Mouse (Mus musculus): Measurements from ENCODE around the gene Rad9b. TPM values are rescaled to one million over a fixed set of nuclear protein-coding genes. Genes with fewer than 3 reads are reported as not detected.

Rad9b gene
- polyA plus RNA-seq, 2 experiments, result 9.7 to 17.3 TPM

DNA sequence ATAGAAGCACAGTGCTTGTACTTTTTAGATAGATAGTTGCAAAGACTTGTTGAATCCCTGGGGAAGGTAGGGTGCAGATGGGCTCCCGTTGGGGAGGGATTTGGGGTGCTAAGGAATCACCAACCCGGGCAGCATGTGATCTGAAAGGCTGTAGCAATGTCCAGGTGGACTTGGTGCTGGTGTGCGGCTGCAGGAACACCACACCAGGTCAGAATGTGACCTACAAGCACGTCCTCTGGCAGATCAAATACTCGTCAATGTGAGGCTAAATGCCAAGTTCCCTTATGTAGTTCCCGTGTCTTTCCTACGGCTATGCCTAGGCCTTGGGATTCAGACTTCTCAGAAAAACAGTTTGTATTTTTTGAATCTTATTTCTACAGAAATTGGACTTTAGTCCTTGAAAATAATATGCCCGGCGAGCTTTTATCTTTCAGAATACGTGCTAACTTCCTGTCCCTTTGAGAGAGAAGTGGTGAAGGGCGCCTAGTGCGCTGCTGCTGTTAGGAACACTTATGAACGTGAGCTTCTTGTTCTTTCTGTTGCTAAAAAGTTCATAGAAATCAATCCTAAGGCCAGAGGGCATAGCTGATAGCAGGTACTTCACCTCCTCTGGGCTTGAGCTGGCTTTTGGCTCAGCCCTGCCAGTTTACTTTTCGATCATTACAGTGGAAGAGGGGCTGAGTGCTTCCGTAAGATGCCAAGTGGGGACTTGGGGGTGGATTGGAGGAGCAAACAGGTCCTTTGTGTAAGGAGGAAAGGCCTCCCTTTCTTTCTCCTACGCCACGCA lies 62.3 kb downstream of the Rad9b start:
- no peak for ATAC-seq (ENCODE audit: low FRiP score, low read depth)
- no peak overlapping the region for H3K9ac ChIP-seq (ENCODE audit: low read depth, low read length, severe bottlenecking)
- whole genome bisulfite sequencing, result 77% methylated on average over 17 of the region's 17 CpGs

DNA sequence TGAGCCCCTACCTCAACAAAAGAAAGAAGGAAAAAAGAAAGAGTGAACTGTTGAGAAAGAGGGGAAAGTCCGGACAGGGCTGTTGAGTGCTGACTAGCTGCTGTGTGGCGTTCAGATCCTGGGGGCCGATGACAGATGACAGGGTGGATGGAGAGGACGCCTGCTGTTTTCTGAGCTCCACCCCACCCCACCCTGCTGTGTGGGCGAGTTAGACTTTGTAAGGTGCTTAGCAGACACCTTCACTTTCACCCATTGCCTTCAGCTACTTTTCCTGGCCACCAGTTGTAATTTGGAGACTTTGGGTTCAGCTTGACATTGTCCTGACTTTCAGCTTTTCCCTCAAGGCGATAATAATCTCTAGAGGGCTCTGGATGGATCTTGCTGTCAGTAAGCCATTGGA lies 62.9 kb downstream of the Rad9b start:
- 66% methylated on average over 6 of the region's 6 CpGs for WGBS
- Histone ChIP-seq H3K9me3 (ENCODE audit: control insufficient read depth, low read length) (no peaks in the 10 kb centered on the region), H3K27me3 (ENCODE audit: control insufficient read depth, insufficient read depth, low read length) (no peaks in the 10 kb centered on the region)

More for the DNA sequence above, 62.3 kb downstream of the Rad9b start:
- Histone ChIP-seq H3K4me1 (ENCODE audit: control insufficient read depth, insufficient read depth, low read length) (no peaks in the 10 kb centered on the region; the same call in 1 of the 2 replicates), H3K9me3 (ENCODE audit: control insufficient read depth, low read length) (no peaks in the 10 kb centered on the region), H3K4me2 (replicated peaks; ENCODE audit: low read depth, low read length, severe bottlenecking) (no peak overlapping the region), H3K4me3 (replicated peaks; ENCODE audit: low read length) (no peak overlapping the region), H3K27ac (replicated peaks; ENCODE audit: low read depth, low read length) (no peak overlapping the region), H3K27me3 (ENCODE audit: control insufficient read depth, insufficient read depth, low read length) (no peaks in the 10 kb centered on the region), H3K36me3 (ENCODE audit: control insufficient read depth, insufficient read depth, low read length) (peaks cover 15% of the 10 kb centered on the region)
- no peak for TF ChIP-seq POLR2A (IDR thresholded peaks at IDR 0.05; ENCODE audit: borderline replicate concordance, extremely low read depth, insufficient read depth, insufficient read length)
- DNase-seq (ENCODE audit: low spot score), result no peak

DNA sequence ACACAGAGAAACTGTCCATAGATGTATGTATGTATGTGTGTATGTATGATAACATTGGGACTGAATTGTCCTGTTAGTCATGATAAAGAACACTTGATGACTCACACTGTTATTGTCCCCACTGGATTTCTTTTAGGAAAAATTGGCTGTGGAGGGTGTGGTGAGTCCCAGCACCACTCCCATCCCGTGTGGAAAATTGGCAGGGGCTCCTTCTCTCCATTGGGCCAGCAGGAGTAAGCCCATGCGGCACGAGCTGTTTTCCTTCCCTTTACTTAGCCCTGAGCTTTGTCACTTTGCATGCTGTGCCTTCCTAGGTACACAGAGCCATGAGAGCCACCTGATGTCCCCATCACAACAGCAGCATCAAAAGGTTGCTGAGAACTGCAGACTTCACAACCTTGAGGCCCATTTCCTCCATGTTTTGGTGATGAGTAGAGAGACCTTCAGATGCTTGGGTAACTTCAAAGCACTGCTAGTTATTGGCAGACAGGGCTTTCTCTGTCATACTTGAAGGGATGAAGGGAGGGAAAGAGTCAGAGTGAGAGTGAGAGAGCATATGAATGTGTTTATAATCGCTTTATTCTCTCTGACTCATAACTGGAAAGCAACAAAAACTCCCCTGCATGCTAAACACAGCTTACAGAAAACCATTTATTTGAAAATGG lies 65.8 kb downstream of the Rad9b start:
- no peak for DNase-seq (ENCODE audit: low spot score)
- H3K27me3 ChIP-seq (ENCODE audit: control insufficient read depth, insufficient read depth, low read length), result no peaks in the 10 kb centered on the region
- no peaks in the 10 kb centered on the region for H3K9me3 ChIP-seq (ENCODE audit: control insufficient read depth, low read length)
- H3K9ac ChIP-seq (ENCODE audit: low read depth, low read length, severe bottlenecking), result no peak overlapping the region
- no peak overlapping the region for H3K4me2 ChIP-seq (replicated peaks; ENCODE audit: low read depth, low read length, severe bottlenecking)
- no peak for TF ChIP-seq POLR2A (IDR thresholded peaks at IDR 0.05; ENCODE audit: borderline replicate concordance, extremely low read depth, insufficient read depth, insufficient read length)
- H3K4me1 ChIP-seq (ENCODE audit: control insufficient read depth, insufficient read depth, low read length), result peaks cover 9% of the 10 kb centered on the region
- H3K27ac ChIP-seq (replicated peaks; ENCODE audit: low read depth, low read length), result no peak overlapping the region
- WGBS, result 89% methylated on average over 4 of the region's 4 CpGs
- ATAC-seq (ENCODE audit: low FRiP score, low read depth), result no peak
- H3K36me3 ChIP-seq (ENCODE audit: control insufficient read depth, insufficient read depth, low read length), result peaks cover 15% of the 10 kb centered on the region
- H3K4me3 ChIP-seq (replicated peaks; ENCODE audit: low read length), result no peak overlapping the region

More for the DNA sequence above, 62.9 kb downstream of the Rad9b start:
- no peak for ATAC-seq (ENCODE audit: low FRiP score, low read depth)
- Histone ChIP-seq H3K4me3 (replicated peaks; ENCODE audit: low read length) (no peak overlapping the region), H3K36me3 (ENCODE audit: control insufficient read depth, insufficient read depth, low read length) (peaks cover 15% of the 10 kb centered on the region), H3K27ac (replicated peaks; ENCODE audit: low read depth, low read length) (no peak overlapping the region), H3K4me1 (ENCODE audit: control insufficient read depth, insufficient read depth, low read length) (no peaks in the 10 kb centered on the region; the same call in 1 of the 2 replicates), H3K4me2 (replicated peaks; ENCODE audit: low read depth, low read length, severe bottlenecking) (no peak overlapping the region), H3K9ac (ENCODE audit: low read depth, low read length, severe bottlenecking) (no peak overlapping the region)
- no peak for DNase-seq (ENCODE audit: low spot score)
- no peak for TF ChIP-seq POLR2A (IDR thresholded peaks at IDR 0.05; ENCODE audit: borderline replicate concordance, extremely low read depth, insufficient read depth, insufficient read length)

DNA sequence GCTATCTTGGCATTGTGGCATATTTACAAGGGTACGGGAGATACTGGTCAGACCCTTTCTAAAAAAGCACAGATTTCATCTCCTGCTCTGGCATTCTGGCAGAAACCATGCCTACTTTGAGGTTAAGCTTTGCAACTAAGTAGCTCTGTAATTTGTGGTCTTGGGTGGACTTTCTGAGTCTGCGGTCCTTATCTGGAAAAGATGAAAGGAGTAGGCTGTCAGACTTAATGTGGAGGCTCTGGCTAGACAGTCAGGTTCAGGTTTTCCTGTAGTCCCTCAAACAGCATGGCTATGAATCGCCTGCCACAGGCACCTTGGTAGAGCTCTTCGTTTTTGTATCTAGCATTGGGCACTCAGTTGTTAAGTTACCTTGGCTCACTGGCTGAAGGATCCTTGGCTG lies 67.0 kb downstream of the Rad9b start:
- no peak for TF ChIP-seq POLR2A (IDR thresholded peaks at IDR 0.05; ENCODE audit: borderline replicate concordance, extremely low read depth, insufficient read depth, insufficient read length)

DNA sequence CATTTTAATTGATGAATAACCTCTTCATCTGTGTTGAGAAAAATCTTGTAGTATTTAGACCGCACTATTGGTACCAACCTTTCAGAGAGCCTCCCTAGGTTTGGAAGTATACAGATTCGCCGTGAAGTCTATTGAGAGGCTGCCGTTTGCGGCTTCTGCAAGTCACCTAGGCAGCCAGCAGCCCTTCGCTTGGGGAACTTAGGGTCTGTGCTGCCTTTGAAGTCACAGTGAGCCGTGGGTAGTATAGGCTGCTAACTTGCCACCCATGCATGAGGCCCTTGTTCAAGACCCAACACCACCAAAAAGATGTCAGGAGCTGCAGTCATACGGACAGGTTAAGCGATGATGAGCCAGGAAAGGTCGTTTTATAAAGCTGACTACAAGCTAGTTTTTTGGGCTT lies 67.8 kb downstream of the Rad9b start:
- no peak overlapping the region for H3K4me2 ChIP-seq (replicated peaks; ENCODE audit: low read depth, low read length, severe bottlenecking)
- H3K9me3 ChIP-seq (ENCODE audit: control insufficient read depth, low read length), result no peaks in the 10 kb centered on the region
- no peak overlapping the region for H3K27ac ChIP-seq (replicated peaks; ENCODE audit: low read depth, low read length)
- TF ChIP-seq POLR2A (IDR thresholded peaks at IDR 0.05; ENCODE audit: borderline replicate concordance, extremely low read depth, insufficient read depth, insufficient read length), result no peak
- ATAC-seq (ENCODE audit: low FRiP score, low read depth), result no peak
- H3K27me3 ChIP-seq (ENCODE audit: control insufficient read depth, insufficient read depth, low read length), result no peaks in the 10 kb centered on the region
- DNase-seq (ENCODE audit: low spot score), result no peak
- H3K9ac ChIP-seq (ENCODE audit: low read depth, low read length, severe bottlenecking), result no peak overlapping the region
- WGBS, result 81% methylated on average over 10 of the region's 10 CpGs
- H3K4me1 ChIP-seq (ENCODE audit: control insufficient read depth, insufficient read depth, low read length), result peaks cover 9% of the 10 kb centered on the region
- no peak overlapping the region for H3K4me3 ChIP-seq (replicated peaks; ENCODE audit: low read length)
- H3K36me3 ChIP-seq (ENCODE audit: control insufficient read depth, insufficient read depth, low read length), result peaks cover 15% of the 10 kb centered on the region

More for the DNA sequence above, 67.0 kb downstream of the Rad9b start:
- no peak overlapping the region for H3K27ac ChIP-seq (replicated peaks; ENCODE audit: low read depth, low read length)
- peaks cover 15% of the 10 kb centered on the region for H3K36me3 ChIP-seq (ENCODE audit: control insufficient read depth, insufficient read depth, low read length)
- H3K4me2 ChIP-seq (replicated peaks; ENCODE audit: low read depth, low read length, severe bottlenecking), result no peak overlapping the region
- ATAC-seq (ENCODE audit: low FRiP score, low read depth) (no peak), DNase-seq (ENCODE audit: low spot score) (no peak)
- H3K4me1 ChIP-seq (ENCODE audit: control insufficient read depth, insufficient read depth, low read length), result peaks cover 9% of the 10 kb centered on the region
- no peaks in the 10 kb centered on the region for H3K27me3 ChIP-seq (ENCODE audit: control insufficient read depth, insufficient read depth, low read length)
- 84% methylated on average over 4 of the region's 4 CpGs for WGBS
- no peak overlapping the region for H3K4me3 ChIP-seq (replicated peaks; ENCODE audit: low read length)
- H3K9me3 ChIP-seq (ENCODE audit: control insufficient read depth, low read length), result no peaks in the 10 kb centered on the region
- no peak overlapping the region for H3K9ac ChIP-seq (ENCODE audit: low read depth, low read length, severe bottlenecking)

Measured in limb, embryonic 14.5 days (tissue).